Mouse (Mus musculus): ENCODE data around the gene Stxbp5. TPM values are rescaled to one million over a fixed set of nuclear protein-coding genes. Genes with fewer than 3 reads are reported as not detected.

Gene Stxbp5
- total and polyA plus RNA-seq, 3 experiments = 9.8 to 20.1 (median 11.2) TPM

DNA sequence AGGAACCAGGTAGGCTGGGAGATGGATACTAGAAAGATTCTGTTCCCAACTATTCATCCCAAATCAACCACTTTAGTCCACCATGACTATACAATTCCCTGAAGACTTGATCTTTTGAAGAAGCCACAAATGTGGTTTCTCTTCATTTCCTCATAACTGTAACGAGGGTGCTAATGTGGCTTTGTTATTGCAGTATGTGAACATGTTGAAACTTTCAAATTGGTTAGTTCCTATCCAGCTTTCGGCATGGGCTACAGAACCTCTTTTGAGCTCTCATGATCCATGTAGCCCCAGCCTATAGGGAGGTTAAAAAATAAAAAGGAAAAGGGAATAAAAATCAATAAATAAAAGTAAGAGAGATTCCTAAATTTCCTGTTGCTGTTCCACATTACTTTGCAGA, 6.6 kb upstream of the Stxbp5 start:
- Histone ChIP-seq H3K4me2 (ENCODE audit: insufficient read depth, low read depth, poor library complexity, severe bottlenecking) (no peak overlapping the region), H3K4me1 (ENCODE audit: control insufficient read depth in 1 of 2, insufficient read depth in 2 of 2) (peaks cover 4 to 26% of the 10 kb centered on the region in 2 experiments; a peak in 3 of 4 replicates), H3K4me3 (replicated peaks in 1 of 3; ENCODE audit: low read depth in 2 of 3, low read length in 2 of 3, poor library complexity in 1 of 3) (no peak overlapping the region), H3K9me3 (replicated peaks; ENCODE audit: low read length) (no peaks in the 10 kb centered on the region), H3K9ac (ENCODE audit: insufficient read depth, low read depth) (no peak overlapping the region), H3K36me3 (replicated peaks in 1 of 2; ENCODE audit: control insufficient read depth in 1 of 2, insufficient read depth in 1 of 2, low read length in 1 of 2) (no peaks in the 10 kb centered on the region), H3K27me3 (replicated peaks) (no peaks in the 10 kb centered on the region), H3K79me2 (replicated peaks; ENCODE audit: control insufficient read depth, extremely low read depth, insufficient read depth, poor library complexity, severe bottlenecking) (no peaks in the 10 kb centered on the region), H3K27ac (ENCODE audit: insufficient read depth, low read depth) (no peak overlapping the region)
- in situ Hi-C loops (cut with MboI; ENCODE audit: low pct_ligation_motif_present, low pct_unique_long_range_greater_than_20kb, low sequenced_read_pairs) (no loop called here), dilution Hi-C loops (cut with MboI; ENCODE audit: extremely low pct_ligation_motif_present, extremely low pct_unique_long_range_greater_than_20kb, low sequenced_read_pairs) (no loop called here)
- no peak for TF ChIP-seq MAZ (IDR thresholded peaks at IDR 0.05; ENCODE audit: low read depth, low read length)
- TF ChIP-seq E2F4 (IDR thresholded peaks at IDR 0.05; ENCODE audit: insufficient replicate concordance, low read depth, low read length) = no peak
- no peak for TF ChIP-seq POLR2A (IDR thresholded peaks at IDR 0.05; ENCODE audit: low read depth, low read length)
- DNase-seq (ENCODE audit: extremely low read depth) = no peak

GRCm38 (mm10) chr10:9906185-9906584, 5.3 kb upstream of the Stxbp5 start:
- H3K36me3 ChIP-seq (replicated peaks in 1 of 2; ENCODE audit: control insufficient read depth in 1 of 2, insufficient read depth in 1 of 2, low read length in 1 of 2) = no peaks in the 10 kb centered on the region
- dilution Hi-C loops (cut with MboI; ENCODE audit: extremely low pct_ligation_motif_present, extremely low pct_unique_long_range_greater_than_20kb, low sequenced_read_pairs) (no loop called here), in situ Hi-C loops (cut with MboI; ENCODE audit: low pct_ligation_motif_present, low pct_unique_long_range_greater_than_20kb, low sequenced_read_pairs) (no loop called here)
- H3K9me3 ChIP-seq (replicated peaks; ENCODE audit: low read length) = no peaks in the 10 kb centered on the region
- no peaks in the 10 kb centered on the region for H3K27me3 ChIP-seq (replicated peaks)
- H3K27ac ChIP-seq (ENCODE audit: insufficient read depth, low read depth) = no peak overlapping the region
- no peak overlapping the region for H3K4me2 ChIP-seq (ENCODE audit: insufficient read depth, low read depth, poor library complexity, severe bottlenecking)
- H3K9ac ChIP-seq (ENCODE audit: insufficient read depth, low read depth) = no peak overlapping the region
- DNase-seq (ENCODE audit: extremely low read depth) = no peak
- no peak overlapping the region for H3K4me3 ChIP-seq (replicated peaks in 1 of 3; ENCODE audit: low read depth in 2 of 3, low read length in 2 of 3, poor library complexity in 1 of 3)
- TF ChIP-seq POLR2AphosphoS2 (IDR thresholded peaks at IDR 0.05; ENCODE audit: low read depth, low read length) = no peak
- no peak for TF ChIP-seq CHD2 (IDR thresholded peaks at IDR 0.05; ENCODE audit: low read length)
- no peak for TF ChIP-seq E2F4 (IDR thresholded peaks at IDR 0.05; ENCODE audit: insufficient replicate concordance, low read depth, low read length)
- no peak for TF ChIP-seq RAD21 (IDR thresholded peaks at IDR 0.05; ENCODE audit: low read depth, low read length)
- TF ChIP-seq CHD1 (IDR thresholded peaks at IDR 0.05; ENCODE audit: low read depth, low read length) = no peak
- TF ChIP-seq UBTF (IDR thresholded peaks at IDR 0.05; ENCODE audit: low read depth, low read length) = no peak
- TF ChIP-seq NRF1 (IDR thresholded peaks at IDR 0.05; ENCODE audit: low read depth, low read length) = no peak
- no peak for TF ChIP-seq USF2 (conservative IDR thresholded peaks at IDR 0.05; ENCODE audit: low read depth, low read length)
- TF ChIP-seq RCOR1 (conservative IDR thresholded peaks at IDR 0.05; ENCODE audit: low read depth, low read length) = no peak
- TF ChIP-seq ZC3H11A (IDR thresholded peaks at IDR 0.05; ENCODE audit: low read depth, low read length) = no peak
- TF ChIP-seq NELFE (IDR thresholded peaks at IDR 0.05; ENCODE audit: low read depth, low read length) = no peak
- TF ChIP-seq MAZ (IDR thresholded peaks at IDR 0.05; ENCODE audit: low read depth, low read length) = no peak
- TF ChIP-seq CTCF (conservative IDR thresholded peaks at IDR 0.05 in 1 of 2, IDR thresholded peaks at IDR 0.05 in 1 of 2; ENCODE audit: low read depth in 2 of 2, low read length in 2 of 2) = no peak
- no peak for TF ChIP-seq KAT2A (IDR thresholded peaks at IDR 0.05; ENCODE audit: insufficient replicate concordance, low read length)
- H3K79me2 ChIP-seq (replicated peaks; ENCODE audit: control insufficient read depth, extremely low read depth, insufficient read depth, poor library complexity, severe bottlenecking) = no peaks in the 10 kb centered on the region
- H3K4me1 ChIP-seq (ENCODE audit: control insufficient read depth in 1 of 2, insufficient read depth in 2 of 2) = peaks cover 4 to 29% of the 10 kb centered on the region in 2 experiments; a peak in 3 of 4 replicates
